Mouse (Mus musculus): ENCODE data around the gene Eif3g.

The Eif3g gene

DNA sequence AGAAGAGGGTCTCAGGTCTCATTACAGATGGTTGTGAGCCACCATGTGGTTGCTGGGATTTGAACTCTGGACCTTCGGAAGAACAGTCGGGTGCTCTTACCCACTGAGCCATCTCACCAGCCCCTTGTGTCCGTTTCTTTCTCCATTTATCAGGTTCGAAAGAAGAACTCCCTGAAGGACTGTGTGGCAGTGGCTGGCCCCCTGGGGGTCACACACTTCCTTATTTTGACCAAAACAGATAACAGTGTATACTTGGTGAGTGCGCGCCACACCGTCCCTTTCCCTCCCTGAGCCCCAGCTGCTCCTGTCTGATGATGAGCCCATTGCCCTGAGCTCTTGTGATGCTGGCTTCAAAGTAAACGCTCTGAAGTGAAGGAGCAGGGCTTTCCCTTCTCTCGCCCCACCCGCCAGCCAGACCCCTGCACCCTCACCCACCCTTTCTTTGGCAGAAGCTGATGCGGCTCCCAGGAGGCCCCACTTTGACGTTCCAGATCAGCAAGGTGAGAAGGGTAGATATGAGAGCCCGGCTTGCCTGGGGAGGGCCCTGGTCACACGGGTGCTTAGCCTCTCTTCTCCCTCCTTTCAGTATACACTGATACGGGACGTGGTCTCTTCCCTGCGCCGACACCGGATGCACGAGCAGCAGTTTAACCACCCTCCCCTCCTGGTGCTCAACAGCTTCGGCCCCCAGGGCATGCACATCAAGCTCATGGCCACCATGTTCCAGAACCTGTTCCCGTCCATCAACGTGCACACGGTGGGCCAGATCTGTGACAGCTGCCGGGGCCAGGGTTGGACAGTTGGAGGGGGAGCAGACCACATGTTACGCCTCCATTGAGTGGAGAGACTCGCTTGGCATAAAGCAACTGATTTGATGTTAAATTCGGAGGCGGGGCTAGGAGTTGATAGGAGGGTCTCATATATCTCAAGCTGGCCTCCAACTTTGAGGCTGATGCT is 9.0 kb downstream of the Eif3g start:
- DNase-seq (ENCODE audit: low read depth, low spot score) = no peak

DNA sequence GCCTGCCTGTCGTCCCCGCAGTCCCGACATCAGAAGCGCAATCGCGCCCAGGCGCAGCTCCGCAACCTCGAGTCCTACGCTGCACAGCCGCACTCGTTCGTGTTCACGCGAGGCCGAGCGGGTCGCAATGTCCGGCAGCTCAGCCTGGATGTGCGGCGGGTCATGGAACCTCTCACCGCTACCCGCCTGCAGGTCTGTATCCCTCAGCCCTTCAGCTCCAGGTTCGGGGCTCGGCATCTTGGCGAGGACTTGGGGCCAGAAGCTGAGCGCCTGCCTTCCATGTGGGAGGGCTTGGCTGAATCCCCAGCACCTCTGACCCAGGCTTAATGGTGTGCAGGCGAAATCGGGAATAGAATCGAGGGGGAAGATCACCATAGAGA is 10.0 kb downstream of the Eif3g start:
- DNase-seq (ENCODE audit: low read depth, low spot score) = no peak

DNA sequence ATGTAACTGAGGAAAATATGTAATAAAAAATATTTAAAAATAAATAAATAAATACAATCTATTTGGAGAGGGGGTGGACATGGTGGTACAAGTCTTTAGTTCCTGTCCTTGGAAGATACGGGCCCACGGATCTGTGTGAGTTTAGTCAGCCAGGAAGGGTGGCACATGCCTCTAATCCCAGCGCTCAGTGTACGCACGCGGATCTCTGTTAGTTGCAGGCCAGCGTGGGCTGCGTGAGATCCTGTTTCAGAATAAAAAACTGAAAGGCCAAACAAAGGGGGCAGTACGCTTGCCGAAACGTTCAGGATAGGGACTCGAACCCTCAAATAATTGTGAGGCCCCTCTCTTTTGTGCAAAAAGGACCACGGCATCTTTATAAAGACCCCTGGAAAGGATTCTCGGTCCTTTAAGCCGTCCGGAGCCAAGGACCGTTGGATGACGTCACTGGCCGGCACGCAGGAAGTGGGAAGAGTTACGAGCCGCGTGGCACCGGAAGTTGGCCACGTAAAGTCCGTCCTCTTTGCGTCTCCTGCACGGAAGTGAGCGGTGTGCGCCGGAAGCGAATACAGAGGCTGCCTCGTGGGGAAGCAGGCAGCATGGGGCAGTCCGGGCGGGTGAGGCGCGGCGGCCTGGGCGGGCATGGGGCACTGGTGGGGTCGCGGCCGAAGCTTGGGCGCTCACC is 10.6 kb downstream of the Eif3g start, which contains the start of gene Ppan:
Gene Ppan, plus strand, starts transcription at position 472 of the 682 bp plus-strand sequence.
- peak; percentile 94 for DNase-seq (ENCODE audit: low read depth, low spot score)

DNA sequence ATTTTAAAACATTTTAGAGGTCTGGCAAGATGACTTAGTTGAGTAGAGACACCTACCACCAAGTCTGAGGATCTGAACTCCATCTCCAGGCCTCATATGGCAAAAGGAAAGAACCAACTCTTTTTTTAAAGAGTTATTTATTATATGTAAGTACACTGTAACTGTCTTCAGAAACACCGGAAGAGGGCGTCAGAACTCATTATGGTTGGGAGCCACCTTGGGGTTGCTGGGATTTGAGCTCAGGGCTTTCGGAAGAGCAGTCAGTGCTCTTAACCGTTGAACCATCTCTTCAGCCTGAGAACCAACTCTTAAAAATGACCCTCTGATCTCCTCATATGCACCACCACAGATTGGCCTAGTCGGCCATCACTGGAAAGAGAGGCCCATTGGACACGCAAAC is 11.2 kb downstream of the Eif3g start:
- DNase-seq (ENCODE audit: low read depth, low spot score) = no peak

DNA sequence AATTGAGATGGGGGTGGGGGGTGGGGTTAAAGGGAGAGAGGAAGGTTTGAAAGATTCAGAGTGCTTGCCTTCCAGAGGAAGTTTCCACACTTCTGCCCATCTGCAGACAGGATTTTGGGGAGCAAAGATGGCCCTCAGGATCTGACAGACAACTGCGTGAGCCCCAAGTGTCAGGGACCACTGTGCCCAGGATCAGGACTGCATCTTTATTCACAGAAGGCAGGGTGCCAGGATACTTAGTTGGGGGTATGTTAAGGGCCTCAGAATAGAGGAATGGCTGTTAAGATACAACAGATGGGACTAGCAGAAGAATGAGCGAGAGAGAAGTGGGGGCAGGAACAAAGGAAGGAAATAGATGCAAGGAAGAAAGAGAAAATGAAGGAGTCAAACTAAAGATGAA is 11.9 kb downstream of the Eif3g start:
- no peak for DNase-seq (ENCODE audit: low read depth, low spot score)

DNA sequence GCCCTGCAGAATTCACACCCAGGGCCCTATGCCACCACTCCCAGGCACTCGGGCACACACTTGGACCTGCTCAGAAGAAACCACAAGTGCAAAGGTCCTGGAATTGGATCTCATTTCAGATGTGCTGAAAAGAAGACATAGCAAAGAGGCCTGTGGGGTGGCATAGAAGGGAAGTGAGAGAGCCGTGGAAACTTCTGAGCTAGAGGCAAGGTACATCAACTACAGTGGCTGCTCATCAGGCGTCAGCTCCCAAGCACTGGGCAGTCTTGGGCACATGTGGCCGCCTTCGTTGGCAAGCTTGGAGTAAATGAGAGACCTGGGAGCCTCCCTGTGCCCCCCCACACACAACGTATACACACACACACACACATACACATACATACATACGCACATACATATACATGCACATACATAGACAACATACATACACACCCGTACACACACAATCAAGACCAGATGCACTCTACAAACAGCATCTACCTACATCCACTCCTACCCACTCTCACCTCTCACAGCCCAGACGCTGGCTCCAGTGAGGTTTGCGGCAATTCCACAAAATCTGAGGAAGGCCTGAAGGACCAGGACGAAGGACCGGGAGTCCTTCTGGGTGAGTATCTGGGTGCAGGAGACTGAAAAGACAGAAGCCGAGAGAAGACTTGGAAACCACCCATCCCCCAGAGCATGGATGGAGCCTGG is 19.2 kb downstream of the Eif3g start, which contains the start of gene Angptl6:
Gene Angptl6, minus strand, starts transcription at position 631 of the 696 bp plus-strand sequence.
- DNase-seq (ENCODE audit: low read depth, low spot score) = no peak

DNA sequence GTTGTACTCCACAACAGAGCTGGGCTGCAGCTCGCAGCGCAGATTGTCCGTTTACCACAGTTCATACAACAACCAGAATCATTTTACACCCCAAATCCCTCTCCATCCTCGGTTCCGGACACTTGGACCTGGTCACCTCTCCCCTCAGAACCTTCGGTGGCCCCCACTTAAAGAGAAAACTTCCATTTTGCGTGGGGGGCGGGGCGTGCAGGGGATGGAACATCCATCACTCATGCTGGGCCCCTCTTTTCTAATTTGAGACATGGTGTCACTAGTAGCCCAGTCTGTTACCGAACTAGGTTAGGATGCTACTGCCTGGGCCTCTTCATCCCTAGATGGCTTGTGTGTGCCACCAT is 19.7 kb downstream of the Eif3g start:
- DNase-seq (ENCODE audit: low read depth, low spot score) = no peak

DNA sequence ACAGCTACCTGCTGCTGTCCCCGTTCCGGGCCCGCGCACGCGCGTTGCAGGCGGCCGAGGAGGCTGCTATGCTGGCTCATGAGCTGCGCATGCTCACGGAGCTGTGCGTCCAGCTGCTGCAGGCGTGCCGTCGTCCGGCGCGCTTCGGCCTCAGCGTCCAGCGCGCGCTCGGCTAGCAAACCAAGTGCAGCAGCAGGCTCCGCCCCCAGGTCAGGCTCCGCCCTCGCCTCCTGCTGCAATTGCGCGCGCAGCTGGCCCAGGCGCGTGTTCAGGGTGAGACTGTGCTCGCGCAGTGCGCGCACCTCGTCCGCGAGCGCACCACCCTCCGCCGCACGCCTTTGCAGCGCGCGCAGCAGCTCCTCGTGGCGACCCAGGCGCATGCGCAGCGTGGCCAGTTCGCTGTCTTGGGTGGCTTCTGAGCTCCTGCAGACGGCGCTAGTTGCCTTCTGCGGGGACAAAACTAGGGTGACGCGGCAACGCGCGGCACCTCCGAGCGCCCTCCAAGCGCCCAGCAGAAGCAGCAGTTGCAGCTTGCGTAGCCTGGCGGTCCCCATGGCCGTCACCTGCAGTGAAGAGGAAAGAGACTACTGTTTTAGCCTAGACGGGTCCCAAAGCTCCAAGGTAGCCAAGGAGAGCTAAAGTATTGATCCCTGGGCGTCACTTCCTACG is 20.2 kb downstream of the Eif3g start:
- DNase-seq (ENCODE audit: low read depth, low spot score) = peak; percentile 97

DNA sequence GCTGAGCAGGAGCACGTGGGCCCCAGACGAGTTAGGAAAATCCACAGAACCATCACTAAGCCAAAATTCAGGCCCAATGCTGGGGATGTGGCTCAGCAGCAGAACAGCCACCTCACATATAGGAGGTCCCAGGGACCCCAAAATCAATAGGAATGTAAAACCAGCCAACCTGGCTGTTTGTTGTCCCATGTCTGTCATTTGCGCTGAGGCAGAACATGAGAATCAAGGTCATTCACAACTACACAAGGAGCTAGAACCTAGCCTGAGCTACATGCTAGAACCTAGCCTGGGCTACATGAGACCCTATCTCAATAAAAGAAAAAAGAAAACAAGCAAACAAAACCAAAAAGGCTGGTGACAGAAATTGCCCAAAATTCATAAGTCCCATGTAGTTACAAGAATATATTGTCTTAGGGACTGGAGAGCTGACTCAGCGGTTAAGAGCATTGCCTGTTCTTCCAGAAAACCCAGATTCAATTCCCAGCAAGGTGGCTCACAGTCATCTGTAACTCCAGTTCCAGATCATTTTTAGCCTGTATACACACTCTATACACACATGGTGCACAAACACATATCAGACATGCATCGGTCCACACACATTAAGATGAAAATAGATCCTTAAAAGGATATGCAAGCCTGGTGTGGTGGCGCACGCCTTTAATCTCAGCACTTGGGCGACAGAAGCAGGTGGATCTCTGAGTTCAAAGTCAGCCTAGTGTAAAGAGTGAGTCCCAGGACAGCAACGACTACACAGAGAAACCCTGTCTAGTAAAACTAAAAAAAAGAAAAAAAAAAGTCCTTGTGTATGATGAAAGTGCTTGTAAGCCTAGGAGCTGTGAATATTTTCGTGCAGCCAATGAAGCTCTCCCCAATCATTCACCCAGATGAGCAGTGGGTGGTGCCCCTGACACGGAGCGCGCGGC is 21.0 kb downstream of the Eif3g start:
- no peak for DNase-seq (ENCODE audit: low read depth, low spot score)

DNA sequence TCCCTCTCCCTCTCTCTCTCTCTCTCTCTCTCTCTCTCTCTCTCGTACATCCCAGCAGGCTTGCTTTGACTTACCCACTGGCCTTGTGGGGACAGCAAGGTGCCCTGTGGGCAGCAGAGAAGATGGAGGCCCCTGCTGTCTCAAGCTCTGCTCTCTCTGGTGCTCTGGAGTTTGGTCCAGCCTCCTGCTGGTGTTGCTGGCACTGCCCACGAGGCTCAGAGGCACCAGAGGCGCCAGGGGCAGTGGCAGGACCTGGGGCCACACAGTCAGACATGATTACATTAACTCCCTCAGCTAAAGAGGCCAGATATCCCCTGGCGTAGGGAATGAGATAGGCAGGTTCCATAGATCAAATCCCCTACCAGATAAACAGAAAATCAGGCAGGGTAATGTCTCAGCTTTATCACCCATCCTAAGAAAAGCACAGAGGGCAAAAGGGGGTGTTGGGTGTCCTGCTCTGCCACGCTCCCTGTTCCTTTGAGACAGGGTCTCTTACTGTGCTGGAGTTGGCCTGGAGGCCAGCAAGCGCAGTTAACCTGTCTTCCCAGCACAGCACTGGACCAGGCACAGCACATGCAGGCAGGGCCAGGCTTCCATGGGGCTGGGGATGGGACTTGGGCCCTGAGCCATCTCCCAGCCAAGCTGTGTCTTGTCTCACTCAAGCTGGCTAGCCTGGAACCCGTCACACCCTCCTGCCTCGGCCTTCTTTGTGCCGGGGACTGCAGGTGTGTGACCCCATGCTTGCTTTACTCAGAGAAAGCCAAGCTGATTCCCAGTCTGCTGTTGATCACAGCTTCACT is 21.9 kb downstream of the Eif3g start:
- DNase-seq (ENCODE audit: low read depth, low spot score) = no peak

DNA sequence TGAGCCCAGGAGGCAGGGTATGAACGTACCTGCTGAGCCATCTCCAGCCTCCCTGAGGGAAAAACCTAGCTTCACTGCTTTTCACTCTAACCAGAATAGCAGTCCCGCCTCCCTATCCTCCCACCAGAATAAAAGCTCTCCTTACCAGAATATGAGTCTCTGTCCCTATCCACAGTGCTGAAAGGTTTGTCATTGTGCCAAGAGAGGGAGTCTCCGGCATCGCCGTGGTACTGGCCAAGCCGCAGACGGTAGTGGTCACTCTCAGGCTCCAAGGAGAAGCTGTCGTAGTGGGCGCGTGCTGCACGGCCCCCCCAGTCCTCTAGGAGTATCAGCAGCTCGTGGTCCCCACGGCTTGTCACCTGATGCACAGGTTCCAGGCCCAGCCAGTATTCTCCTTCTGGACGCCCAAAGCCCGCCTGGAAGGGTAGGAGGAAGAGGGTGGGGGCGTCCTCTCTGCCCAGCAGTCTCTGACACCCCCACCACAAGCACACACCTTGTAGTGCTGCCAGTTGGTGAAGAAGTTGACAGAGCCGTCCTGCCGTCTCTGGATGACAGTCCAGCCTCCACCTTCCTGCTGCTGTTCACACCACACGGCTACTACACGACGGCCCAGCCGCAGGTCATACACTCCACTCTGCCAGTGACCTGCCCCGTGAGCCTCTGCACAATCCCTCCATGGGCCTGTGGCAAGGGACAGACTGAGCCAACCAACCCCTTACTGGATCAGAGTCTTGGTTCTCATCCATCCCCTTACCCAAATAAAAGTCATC is 23.2 kb downstream of the Eif3g start:
- DNase-seq (ENCODE audit: low read depth, low spot score) = no peak

DNA sequence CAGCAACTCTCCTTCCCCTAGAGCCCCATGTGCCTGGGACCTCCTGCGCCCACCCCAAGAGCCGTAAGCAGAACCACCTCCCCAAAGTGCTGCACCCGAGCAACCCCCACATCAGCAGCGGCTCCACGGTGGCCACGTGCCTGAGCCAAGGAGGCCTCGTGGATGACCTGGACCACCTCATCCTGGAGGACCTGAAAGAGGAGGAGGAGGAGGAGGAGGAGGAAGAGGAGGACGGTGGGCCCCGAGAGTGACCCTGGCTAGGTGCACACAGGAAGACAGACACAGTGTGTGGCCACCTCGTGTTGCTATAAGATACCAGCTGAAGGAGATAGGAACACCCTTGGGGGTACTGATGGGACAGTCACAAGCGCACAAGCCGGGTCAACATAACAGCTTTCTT is 24.9 kb downstream of the Eif3g start:
- DNase-seq (ENCODE audit: low read depth, low spot score) = no peak

DNA sequence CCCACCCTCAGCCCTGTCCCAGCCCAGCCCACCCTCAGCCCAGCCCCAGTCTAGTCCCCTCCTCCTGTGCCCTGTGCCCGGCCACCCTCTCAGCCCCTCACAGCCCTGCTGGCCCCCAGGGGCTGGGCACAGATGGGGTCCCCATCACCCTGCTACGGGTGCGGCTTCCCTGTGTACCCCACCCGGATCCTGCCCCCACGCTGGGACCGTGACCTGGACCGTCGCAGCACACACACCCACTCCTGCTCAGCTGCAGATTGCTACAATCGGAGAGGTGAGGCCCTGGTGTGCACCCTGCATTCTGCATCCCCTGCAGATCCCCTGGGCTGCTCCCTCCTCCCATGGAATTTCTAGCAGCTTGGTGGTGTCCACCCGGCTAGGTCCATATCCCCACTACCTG is 25.4 kb downstream of the Eif3g start:
- no peak for DNase-seq (ENCODE audit: low read depth, low spot score)

DNA sequence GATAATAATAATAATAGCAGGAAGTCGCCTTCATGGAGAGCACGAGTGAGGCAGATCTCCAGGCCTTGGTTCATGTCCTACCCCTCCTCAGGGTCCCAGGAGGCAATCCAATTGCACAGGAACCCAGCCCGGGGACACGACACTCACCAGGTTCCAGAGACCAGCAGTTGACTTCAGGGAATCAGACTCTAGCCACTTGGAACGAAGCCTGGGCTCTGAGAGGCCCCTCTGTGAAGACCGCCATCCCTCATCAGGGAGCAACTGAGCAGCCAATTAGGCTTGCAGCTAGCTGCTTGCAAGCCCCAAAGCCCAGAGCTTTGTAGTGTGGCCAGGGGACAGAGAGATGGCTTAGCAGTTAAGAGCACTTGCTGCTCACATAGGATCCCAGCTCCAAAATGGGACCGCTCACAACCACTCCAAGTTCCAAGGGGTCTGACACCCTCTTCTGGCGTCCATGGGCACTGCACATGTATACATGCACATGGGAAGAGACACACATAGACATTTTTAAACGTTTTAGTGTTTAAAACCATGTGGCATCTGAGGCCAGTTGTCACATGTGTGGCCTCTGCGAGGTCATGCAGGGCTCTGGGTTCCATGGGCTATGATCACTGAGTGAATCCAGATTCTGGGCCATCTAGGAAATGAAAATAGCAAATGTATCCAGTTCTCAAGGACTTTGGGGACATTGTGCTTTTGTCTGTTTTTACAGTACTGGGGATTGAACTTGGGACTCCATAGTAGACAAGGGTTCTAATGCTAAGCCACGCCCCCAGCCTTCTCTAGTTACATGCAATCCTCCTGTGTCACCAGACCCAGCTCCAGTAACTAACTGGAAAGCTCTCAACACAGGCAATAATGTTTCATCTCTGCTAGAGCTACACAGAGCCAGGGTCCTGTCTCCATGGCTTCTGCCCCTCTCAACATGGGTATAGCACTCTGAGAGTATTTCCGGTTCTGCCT is 27.9 kb downstream of the Eif3g start:
- no peak for DNase-seq (ENCODE audit: low read depth, low spot score)

DNA sequence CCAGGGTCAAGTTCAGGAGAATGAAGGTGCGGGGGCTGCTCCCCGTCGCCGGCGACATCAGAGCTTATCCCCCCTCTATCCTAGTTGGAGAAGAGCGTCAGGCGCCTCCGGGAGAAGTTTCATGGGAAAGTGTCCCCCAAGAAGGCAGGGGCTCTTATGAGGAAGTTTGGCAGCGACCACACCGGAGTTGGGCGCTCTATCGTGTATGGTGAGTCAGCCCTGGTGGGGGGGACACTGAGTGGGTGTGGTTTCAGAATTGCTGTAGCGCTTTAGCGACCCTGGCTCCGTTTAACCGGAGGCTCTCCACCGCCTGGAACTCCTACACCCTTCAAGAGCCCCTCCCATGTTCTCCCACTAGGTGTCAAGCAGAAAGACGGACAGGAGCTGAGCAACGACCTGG is 29.2 kb downstream of the Eif3g start:
- no peak for DNase-seq (ENCODE audit: low read depth, low spot score)

DNA sequence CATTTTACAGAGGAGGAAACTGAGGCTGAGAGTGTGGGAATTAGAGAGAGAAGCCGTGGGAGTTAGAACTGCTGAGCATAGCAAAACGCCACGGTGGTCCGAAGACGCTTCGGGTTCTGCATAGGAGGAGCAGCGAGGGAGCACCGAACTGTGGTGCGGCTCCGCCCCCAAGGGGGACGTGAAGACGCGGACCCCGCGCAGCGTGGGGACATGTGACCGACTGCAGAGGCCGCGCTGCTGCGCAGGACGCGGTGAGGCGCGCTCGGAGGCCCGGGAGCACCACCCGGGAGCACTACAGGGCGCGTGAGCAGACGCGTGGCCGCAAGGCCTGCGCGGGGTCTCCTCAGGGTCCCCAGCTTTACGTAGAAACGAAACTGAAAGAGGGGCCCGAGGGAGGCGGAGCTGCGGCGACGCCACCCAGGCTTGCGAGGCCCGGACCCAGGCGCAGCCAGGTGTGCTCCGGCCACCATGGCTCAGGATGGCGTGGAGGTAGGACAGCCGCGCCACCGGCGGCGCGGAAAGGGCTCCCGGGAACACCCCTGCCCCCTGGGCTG is 29.9 kb downstream of the Eif3g start, which contains the start of gene A230050P20Rik:
Gene A230050P20Rik, plus strand, starts transcription at position 195 of the 554 bp plus-strand sequence.
- DNase-seq (ENCODE audit: low read depth, low spot score) = no peak

DNA sequence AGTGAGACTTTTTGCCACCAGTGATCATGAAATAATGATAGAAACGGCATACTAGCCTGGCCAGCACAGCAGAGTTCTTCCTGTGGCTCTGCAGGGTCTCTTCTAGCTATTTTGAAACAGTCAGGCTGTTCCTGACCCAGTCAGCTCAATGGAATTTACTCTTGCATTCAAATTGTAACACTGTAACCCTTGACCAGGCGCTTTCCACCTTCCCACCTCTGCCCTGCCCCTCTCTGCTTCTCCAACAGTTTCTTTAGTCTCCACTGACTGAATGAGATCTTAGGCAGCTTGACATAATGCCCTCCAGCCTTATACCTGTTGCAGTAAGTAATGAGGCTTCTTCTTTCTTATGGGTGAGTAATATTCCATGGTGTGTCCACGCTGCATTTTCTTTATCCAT is 31.5 kb downstream of the Eif3g start:
- DNase-seq (ENCODE audit: low read depth, low spot score) = no peak

Measured in brain, embryonic 18.5 days (tissue).